Mouse (Mus musculus) kidney, adult 2 months (tissue): ENCODE data around the gene Drc1.

Experiments used
- CTCF ChIP-seq: fragments of 200-500 bp; conservative IDR thresholded peaks from 2 replicates; pipeline ENCODE4 v1.5.1; 2011; ENCODE audit warnings: low read depth, mild to moderate bottlenecking, control low read depth, low read length, moderate library complexity, mixed read lengths; ENCODE audit not compliant: insufficient read depth, insufficient read length
- POLR2A ChIP-seq: fragments of 200-500 bp; IDR thresholded peaks from one replicate; pipeline ENCODE4 v1.6.1; 2011; ENCODE audit warnings: low read depth, low read length, control low read depth

DNA sequence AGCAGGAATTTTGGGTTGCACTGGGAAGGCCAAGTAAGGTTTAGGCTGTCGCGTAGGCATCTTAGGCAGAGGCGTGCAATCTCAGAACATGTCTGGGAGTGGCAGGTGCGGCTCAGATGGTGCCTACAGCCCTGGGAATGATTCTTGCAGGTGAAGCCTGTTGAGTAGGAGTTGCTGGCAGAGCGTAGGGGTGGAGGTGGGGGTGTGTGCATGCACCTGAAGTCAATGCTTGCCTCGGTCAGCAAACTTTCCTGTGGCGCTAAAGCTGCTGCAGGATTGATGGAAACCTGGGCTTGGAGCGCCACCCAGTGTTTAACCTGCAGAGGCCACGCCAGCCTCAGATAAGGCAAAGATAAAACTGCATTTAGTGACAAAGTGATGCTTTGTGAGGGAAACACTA lies 61.9 kb downstream of the Drc1 start:
- TF ChIP-seq POLR2A (no peak), CTCF (peak; percentile 96)
